Mouse (Mus musculus) heart, adult 10 weeks (tissue): ENCODE measurements around the gene Csk. TPM values are rescaled to one million over a fixed set of nuclear protein-coding genes. Genes with fewer than 3 reads are reported as not detected.

Source experiments
- polyA plus RNA-seq: library from polyadenylated mRNA; stranded (reverse); fragments of 350-450 nt; fragmentation: Illumina TruSeq; extraction: RNeasy Lipid Tissue Mini Kit (QIAGEN cat#74804); gene quantifications from one replicate; pipeline ENCODE4 v1.2.3, GENCODE M21; 2014; ENCODE audit warnings: low read depth, low replicate concordance

Csk gene
- polyA plus RNA-seq, result 23.9 TPM

DNA sequence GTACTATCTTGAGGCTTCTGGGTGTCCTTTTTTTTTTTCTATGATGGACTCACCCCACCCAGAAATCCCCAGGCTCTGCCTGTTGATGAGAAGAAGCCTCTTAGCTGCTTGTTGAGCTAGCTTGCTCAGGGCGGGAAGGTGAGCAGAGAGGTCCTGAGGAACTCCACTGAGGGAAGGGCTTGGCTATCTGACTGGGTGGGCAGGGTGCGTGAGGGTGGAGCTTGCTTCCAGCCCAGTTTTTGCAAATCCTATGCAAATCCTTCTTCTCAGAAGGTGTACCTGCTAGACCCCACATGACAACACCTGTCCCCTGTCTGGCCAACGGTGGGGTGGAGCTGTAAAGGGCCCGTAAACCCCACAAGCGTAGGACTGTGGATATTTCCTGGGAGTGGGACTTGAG is at the start of gene Csk:
Gene Csk, minus strand, starts transcription at position 349 of the 400 bp plus-strand sequence.

DNA sequence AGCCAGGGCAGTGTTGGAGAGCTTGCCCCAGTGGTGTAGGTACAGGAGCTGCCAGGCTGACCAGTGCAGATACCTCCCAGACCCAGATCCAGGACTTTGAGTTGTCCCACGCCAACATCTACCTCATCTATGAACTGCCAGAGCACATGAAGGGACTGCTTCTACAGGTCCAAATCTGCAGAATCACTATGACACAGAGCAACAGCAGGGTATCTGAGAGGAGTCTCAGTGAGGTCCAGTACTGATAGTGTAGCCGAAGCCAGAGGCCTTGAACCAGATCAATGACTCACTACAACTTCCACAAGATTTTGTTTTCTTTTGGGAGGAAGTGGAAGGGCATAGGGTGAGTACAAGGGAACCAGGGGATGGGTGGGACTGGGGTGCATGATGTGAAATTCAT is 34.3 kb upstream of the Csk start, which contains the start of gene Cyp1a1:
Gene Cyp1a1, plus strand, starts transcription at position 178 of the 400 bp plus-strand sequence.

DNA sequence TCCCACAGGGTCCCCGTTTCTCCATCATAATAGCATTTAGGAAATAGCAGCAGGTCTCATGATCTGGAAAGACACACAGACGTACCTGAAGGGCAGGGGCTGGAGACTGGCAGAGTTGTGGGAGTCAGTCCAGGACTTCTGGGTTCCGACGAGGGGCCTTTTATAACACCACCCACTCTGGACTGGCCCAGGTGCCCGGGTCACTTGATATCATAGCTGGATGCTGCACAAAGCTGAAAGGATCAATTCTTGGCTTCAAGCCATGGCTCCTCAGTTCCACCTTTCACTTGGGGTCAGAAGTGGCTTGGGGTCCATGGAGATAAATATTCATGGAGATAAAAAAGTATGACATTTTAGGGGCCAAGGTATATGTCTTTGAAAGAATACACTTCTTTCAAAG is 30.1 kb upstream of the Csk start, which contains the start of gene Cyp1a2:
Gene Cyp1a2, minus strand, starts transcription at position 184 of the 400 bp plus-strand sequence.

DNA sequence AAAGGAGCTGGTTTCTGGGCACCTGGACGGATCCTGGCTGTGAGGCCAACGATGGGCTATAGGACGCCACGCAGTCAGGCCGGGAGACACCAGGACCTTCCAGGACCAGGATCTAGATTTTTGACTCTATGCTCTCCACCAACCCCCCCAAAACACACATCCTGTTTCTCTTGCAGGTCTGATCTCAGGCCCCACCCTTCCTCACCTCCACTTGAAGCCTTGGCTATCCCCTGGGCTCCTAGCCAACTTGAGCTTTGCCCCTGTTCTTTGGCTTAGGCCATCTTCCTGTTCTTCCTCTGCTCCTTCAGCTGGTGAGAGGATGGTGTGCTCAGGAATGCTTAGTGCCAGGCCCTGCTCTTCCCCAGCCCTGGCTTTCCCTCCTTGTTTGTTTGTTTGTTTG is 32.8 kb downstream of the Csk start, which contains the start of gene Lman1l:
Gene Lman1l, minus strand, starts transcription at position 101 of the 400 bp plus-strand sequence.

DNA sequence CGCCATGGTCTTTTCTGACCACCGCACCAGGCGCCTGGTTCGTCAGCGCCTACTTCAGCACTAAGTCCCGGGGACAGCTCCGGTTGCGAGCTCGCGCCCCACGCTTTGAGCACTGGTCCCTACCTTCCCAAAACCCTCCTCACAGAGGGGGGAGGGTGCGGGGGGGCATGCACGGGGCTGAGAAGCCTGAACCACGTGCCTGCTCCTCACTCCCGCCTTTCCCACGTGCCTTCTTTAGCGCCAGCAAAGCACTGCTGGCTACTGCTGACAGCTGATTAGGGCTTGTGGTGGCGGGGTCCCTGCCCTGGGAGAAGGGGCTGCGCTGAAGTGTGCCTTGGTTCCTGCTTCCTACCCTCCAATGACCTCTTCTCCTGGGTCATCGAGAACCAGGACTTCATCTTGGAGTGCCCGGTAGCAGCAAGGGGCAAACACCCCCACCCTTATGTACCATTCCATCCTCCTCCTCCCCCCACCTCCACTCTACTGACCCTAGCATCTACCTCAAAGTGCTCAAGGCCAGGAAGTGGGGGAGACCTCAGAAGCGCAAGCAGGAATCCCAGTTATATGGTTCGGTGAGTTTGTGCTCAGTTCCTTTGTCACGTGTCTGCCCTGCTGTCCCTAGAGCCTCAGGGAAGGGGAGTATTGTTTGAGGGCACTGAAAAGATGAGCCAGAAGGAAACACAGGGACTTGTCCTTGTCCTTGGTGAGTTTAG is 47.1 kb downstream of the Csk start, which contains the start of gene Cplx3:
Gene Cplx3, minus strand, starts transcription at position 143 of the 713 bp plus-strand sequence.

DNA sequence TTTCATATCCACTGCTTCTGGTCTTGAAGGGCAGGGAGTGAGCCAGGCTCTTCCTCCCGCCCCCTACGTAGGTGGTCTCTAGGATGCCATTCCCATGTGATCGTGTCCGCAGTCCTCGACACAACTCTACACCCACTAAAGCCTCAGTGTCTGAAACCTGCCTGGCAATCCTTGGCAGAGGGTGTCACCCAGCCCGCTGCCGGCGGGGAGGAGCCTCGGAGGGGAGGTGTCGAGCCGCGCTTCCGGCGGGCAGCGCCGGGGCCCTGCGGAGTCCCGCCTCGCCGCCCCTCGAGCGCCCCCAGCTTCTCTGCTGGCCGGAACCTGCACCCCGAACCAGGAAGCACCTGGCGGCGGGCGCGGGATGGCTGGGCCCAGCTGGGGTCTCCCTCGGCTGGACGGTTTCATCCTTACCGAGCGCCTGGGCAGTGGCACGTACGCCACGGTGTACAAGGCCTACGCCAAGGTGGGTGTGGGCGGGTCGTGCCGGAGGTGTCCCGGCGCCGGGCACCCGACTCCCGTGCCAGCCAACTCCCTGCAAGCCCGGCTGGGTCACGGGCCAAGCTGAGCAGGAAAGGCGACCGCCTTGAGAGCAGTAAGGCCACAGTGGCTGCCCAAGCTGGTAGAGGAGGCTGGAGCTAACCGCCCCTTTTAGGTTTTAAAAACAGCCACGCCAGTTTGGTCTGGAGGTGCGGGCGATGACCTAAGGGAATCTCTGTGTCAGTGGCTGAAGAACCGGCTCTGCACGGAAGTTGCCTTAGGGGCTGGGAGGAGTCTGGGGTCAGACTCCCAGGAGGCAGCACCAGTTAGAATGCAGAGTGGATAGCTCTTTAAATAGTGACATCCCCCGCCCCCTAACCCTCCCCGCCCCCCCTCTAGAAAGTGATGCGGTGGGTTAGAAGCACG is 64.0 kb downstream of the Csk start, which contains the start of gene Ulk3:
Gene Ulk3, plus strand, starts transcription at position 229 of the 903 bp plus-strand sequence.

Other genes with a start within 250 kb of the Csk start
- 18.6 TPM for gene Ppcdc, start 213.5 kb downstream of the Csk start, polyA plus RNA-seq
- gene Scamp5, start 185.6 kb downstream of the Csk start, polyA plus RNA-seq, result 8.7 TPM
- gene Rpp25, start 149.6 kb downstream of the Csk start, polyA plus RNA-seq, result 4.1 TPM
- 2,575 TPM for gene Cox5a, start 132.4 kb downstream of the Csk start, polyA plus RNA-seq
- gene Fam219b, start 116.1 kb downstream of the Csk start, polyA plus RNA-seq, result 10.3 TPM
- 107 TPM for gene Mpi, start 100.9 kb downstream of the Csk start, polyA plus RNA-seq
- 27.4 TPM for gene Scamp2, start 92.7 kb downstream of the Csk start, polyA plus RNA-seq
- 13.7 TPM for gene Ulk3, start 64.2 kb downstream of the Csk start, polyA plus RNA-seq
- gene Cplx3, start 47.4 kb downstream of the Csk start, polyA plus RNA-seq, result not detected
- gene Lman1l, start 32.9 kb downstream of the Csk start, polyA plus RNA-seq, result 0.47 TPM
- not detected for gene Cyp1a2, start 30.1 kb upstream of the Csk start, polyA plus RNA-seq
- gene Cyp1a1, start 34.3 kb upstream of the Csk start, polyA plus RNA-seq, result 1.4 TPM
- 3.7 TPM for gene Edc3, start 54.9 kb upstream of the Csk start, polyA plus RNA-seq
- 47.0 TPM for gene Clk3, start 112.2 kb upstream of the Csk start, polyA plus RNA-seq
- gene Arid3b, start 183.2 kb upstream of the Csk start, polyA plus RNA-seq, result 4.3 TPM